Mouse (Mus musculus) MEL (cell line): ENCODE measurements around the gene Cep95. TPM values are rescaled to one million over a fixed set of nuclear protein-coding genes. Genes with fewer than 3 reads are reported as not detected.

Experiments used
- DNase-seq: peaks from one replicate; pipeline ENCODE4 v3.0.0; 2011; ENCODE audit warnings: low read depth, low spot score
- H3K27ac ChIP-seq: 2 replicates; pipeline ENCODE4 v1.5.1; 2012; ENCODE audit warnings: low read depth, mild to moderate bottlenecking, control low read depth, low read length, moderate library complexity; ENCODE audit not compliant: control insufficient read depth
- H3K27me3 ChIP-seq, 2 experiments: fragments of 150-350 bp in 1 of 2; sonication (generic) in 1 of 2; 2 replicates each; pipeline ENCODE4 v1.6.1; 2012; ENCODE audit warnings: low read length in 2 of 2, mild to moderate bottlenecking in 2 of 2, improper control_type of control experiment in 1 of 2, moderate library complexity in 1 of 2; ENCODE audit not compliant: insufficient read depth in 2 of 2, control insufficient read depth in 1 of 2
- H3K36me3 ChIP-seq, 2 experiments: 2 replicates each; pipeline ENCODE4 v1.6.1; 2012 to 2014; ENCODE audit warnings: low read length in 2 of 2, improper control_type of control experiment in 1 of 2, inconsistent platforms in 1 of 2, mild to moderate bottlenecking in 1 of 2; ENCODE audit not compliant: insufficient read depth in 2 of 2, control insufficient read depth in 1 of 2
- H3K4me1 ChIP-seq, 2 experiments: fragments of 150-350 bp in 1 of 2; sonication (generic) in 1 of 2; 2 replicates each; pipeline ENCODE4 v1.6.1; 2012; ENCODE audit warnings: low read length in 2 of 2, improper control_type of control experiment in 1 of 2, mild to moderate bottlenecking in 1 of 2; ENCODE audit not compliant: insufficient read depth in 2 of 2, control insufficient read depth in 1 of 2
- H3K4me3 ChIP-seq, 2 experiments: fragments of 150-350 bp in 1 of 2; sonication (generic) in 1 of 2; 2 replicates each; pipeline ENCODE4 v1.5.1; 2012; ENCODE audit warnings: low read depth in 2 of 2, low read length in 2 of 2, mild to moderate bottlenecking in 2 of 2, moderate library complexity in 2 of 2, control low read depth in 1 of 2, improper control_type of control experiment in 1 of 2; ENCODE audit not compliant: control insufficient read depth in 1 of 2, insufficient read depth in 1 of 2
- H3K79me2 ChIP-seq: 2 replicates; pipeline ENCODE4 v1.6.1; 2012; ENCODE audit warnings: mild to moderate bottlenecking, low read length, moderate library complexity; ENCODE audit not compliant: control insufficient read depth, poor library complexity, insufficient read depth
- H3K9ac ChIP-seq: 2 replicates; pipeline ENCODE4 v1.6.1; 2012; ENCODE audit warnings: low read depth, mild to moderate bottlenecking, control low read depth, low read length, moderate library complexity; ENCODE audit not compliant: control insufficient read depth, poor library complexity, severe bottlenecking
- H3K9me3 ChIP-seq: fragments of 150-350 bp; sonication (generic); replicated peaks from 2 replicates; pipeline ENCODE4 v1.6.1; 2012; ENCODE audit warnings: mild to moderate bottlenecking, low read length, improper control_type of control experiment, moderate library complexity; ENCODE audit not compliant: insufficient read depth
- CTCF ChIP-seq, 3 experiments: IDR thresholded peaks in 2 of 3; conservative IDR thresholded peaks in 1 of 3; 2 replicates each; pipeline ENCODE4 v1.5.1; 2011 to 2012; ENCODE audit warnings: low read length in 3 of 3, low read depth in 2 of 3, mild to moderate bottlenecking in 2 of 3, improper control_type of control experiment in 1 of 3, inconsistent platforms in 1 of 3, mixed read lengths in 1 of 3, moderate library complexity in 1 of 3; ENCODE audit not compliant: control insufficient read depth in 1 of 3, insufficient read depth in 1 of 3, poor library complexity in 1 of 3, severe bottlenecking in 1 of 3
- ETS1 ChIP-seq: IDR thresholded peaks from 2 replicates; pipeline ENCODE4 v1.6.1; 2012; ENCODE audit warnings: low read depth, mild to moderate bottlenecking, inconsistent platforms, low read length, improper control_type of control experiment, moderate library complexity
- HCFC1 ChIP-seq: IDR thresholded peaks from 2 replicates; pipeline ENCODE4 v1.6.1; 2012; ENCODE audit warnings: low read depth, mild to moderate bottlenecking, inconsistent platforms, low read length, improper control_type of control experiment, moderate library complexity
- KAT2A ChIP-seq: conservative IDR thresholded peaks from 2 replicates; pipeline ENCODE4 v1.6.1; 2012; ENCODE audit warnings: low read depth, low read length, improper control_type of control experiment, inconsistent platforms
- MAFK ChIP-seq: IDR thresholded peaks from 2 replicates; pipeline ENCODE4 v1.6.1; 2011; ENCODE audit warnings: low read depth, mild to moderate bottlenecking, low read length, improper control_type of control experiment, borderline replicate concordance
- MEF2A ChIP-seq: IDR thresholded peaks from 2 replicates; pipeline ENCODE4 v1.6.1; 2014; ENCODE audit warnings: low read depth, mild to moderate bottlenecking, inconsistent platforms, low read length, improper control_type of control experiment; ENCODE audit not compliant: poor library complexity, insufficient replicate concordance, severe bottlenecking; ENCODE audit errors: extremely low read depth
- MXI1 ChIP-seq: IDR thresholded peaks from 2 replicates; pipeline ENCODE4 v1.6.1; 2011; ENCODE audit warnings: mild to moderate bottlenecking, low read depth, low read length, improper control_type of control experiment
- MYB ChIP-seq: IDR thresholded peaks from 2 replicates; pipeline ENCODE4 v1.6.1; 2011; ENCODE audit warnings: mild to moderate bottlenecking, low read depth, low read length, improper control_type of control experiment
- MYC ChIP-seq: IDR thresholded peaks from 2 replicates; pipeline ENCODE4 v1.6.1; 2011; ENCODE audit warnings: low read depth, mild to moderate bottlenecking, low read length, improper control_type of control experiment, moderate library complexity
- NRF1 ChIP-seq: IDR thresholded peaks from 2 replicates; pipeline ENCODE4 v1.6.1; 2014; ENCODE audit warnings: low read depth, mild to moderate bottlenecking, inconsistent platforms, low read length, improper control_type of control experiment, moderate library complexity; ENCODE audit not compliant: poor library complexity, insufficient read depth, severe bottlenecking
- POLR2AphosphoS2 ChIP-seq: IDR thresholded peaks from 2 replicates; pipeline ENCODE4 v1.6.1; 2011; ENCODE audit warnings: low read length, improper control_type of control experiment
- RAD21 ChIP-seq: IDR thresholded peaks from 2 replicates; pipeline ENCODE4 v1.6.1; 2011; ENCODE audit warnings: mild to moderate bottlenecking, low read depth, low read length, improper control_type of control experiment
- SMC3 ChIP-seq: IDR thresholded peaks from 2 replicates; pipeline ENCODE4 v1.6.1; 2011; ENCODE audit warnings: low read depth, low read length, improper control_type of control experiment
- TAL1 ChIP-seq: IDR thresholded peaks from 2 replicates; pipeline ENCODE4 v1.6.1; 2012; ENCODE audit warnings: mild to moderate bottlenecking, inconsistent platforms, low read length, moderate library complexity, mixed read lengths
- TBP ChIP-seq: IDR thresholded peaks from 2 replicates; pipeline ENCODE4 v1.8.0; 2011; ENCODE audit warnings: low read depth, low read length, improper control_type of control experiment
- TCF12 ChIP-seq: IDR thresholded peaks from 2 replicates; pipeline ENCODE4 v1.6.1; 2014; ENCODE audit warnings: low read depth, mild to moderate bottlenecking, inconsistent platforms, low read length, improper control_type of control experiment, moderate library complexity
- UBTF ChIP-seq: IDR thresholded peaks from 2 replicates; pipeline ENCODE4 v1.6.1; 2012; ENCODE audit warnings: low read depth, mild to moderate bottlenecking, inconsistent platforms, low read length, improper control_type of control experiment, moderate library complexity, borderline replicate concordance; ENCODE audit not compliant: insufficient read depth
- USF1 ChIP-seq: IDR thresholded peaks from 2 replicates; pipeline ENCODE4 v1.6.1; 2014; ENCODE audit warnings: low read depth, mild to moderate bottlenecking, inconsistent platforms, low read length, improper control_type of control experiment, moderate library complexity
- ZC3H11A ChIP-seq: IDR thresholded peaks from 2 replicates; pipeline ENCODE4 v1.6.1; 2012; ENCODE audit warnings: low read depth, mild to moderate bottlenecking, inconsistent platforms, low read length, improper control_type of control experiment
- ZKSCAN1 ChIP-seq: IDR thresholded peaks from 2 replicates; pipeline ENCODE4 v1.6.1; 2012; ENCODE audit warnings: low read depth, mild to moderate bottlenecking, inconsistent platforms, low read length, improper control_type of control experiment, moderate library complexity
- ZMIZ1 ChIP-seq: IDR thresholded peaks from 2 replicates; pipeline ENCODE4 v1.6.1; 2012; ENCODE audit warnings: low read depth, mild to moderate bottlenecking, inconsistent platforms, low read length, improper control_type of control experiment, moderate library complexity
- ZNF384 ChIP-seq: IDR thresholded peaks from 2 replicates; pipeline ENCODE4 v1.6.1; 2012; ENCODE audit warnings: low read depth, mild to moderate bottlenecking, inconsistent platforms, low read length, improper control_type of control experiment
- polyA plus RNA-seq, 2 experiments: library from polyadenylated mRNA; stranded (reverse) in 1 of 2; unstranded in 1 of 2; fragments of >175 nt in 1 of 2; fragments of >200 nt in 1 of 2; gene quantifications; 2 replicates each; pipeline versions ENCODE4 v1.2.1 to v1.2.4; 2012; ENCODE audit warnings: low replicate concordance in 2 of 2, low read depth in 1 of 2; ENCODE audit not compliant: insufficient read length in 2 of 2, insufficient read depth in 1 of 2, missing spikeins in 1 of 2
- total RNA-seq: library from RNA; depleted of rRNA; stranded (reverse); fragments of 300-350 nt; gene quantifications from 2 replicates; pipeline ENCODE4 v1.2.3, GENCODE M21; 2012

The Cep95 gene
- total and polyA plus RNA-seq, 3 experiments = 11.6 to 12.9 TPM; not detected in 1

DNA sequence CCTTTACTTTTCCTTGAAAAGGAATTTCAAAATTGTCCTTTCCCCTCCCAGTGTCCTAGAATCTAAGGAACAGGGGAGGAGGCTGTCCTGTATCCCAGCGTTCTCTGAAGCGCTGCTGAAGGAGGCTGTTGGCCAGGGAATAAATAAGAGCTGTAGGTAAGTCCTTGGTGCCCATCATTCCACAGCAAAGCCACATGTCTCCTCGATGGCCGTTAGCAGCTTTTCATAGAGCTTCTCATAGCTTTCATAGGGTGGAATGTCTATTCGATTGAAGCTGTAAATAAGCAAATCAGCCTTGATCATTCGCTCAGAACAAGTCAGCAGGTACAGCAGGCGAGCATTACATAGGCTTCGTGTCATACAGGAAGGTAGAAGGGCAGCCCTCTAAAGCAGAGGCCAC is 33.4 kb downstream of the Cep95 start:
- no peak overlapping the region for H3K9ac ChIP-seq
- no peak for DNase-seq
- TF ChIP-seq RAD21 (no peak), ETS1 (no peak), USF1 (no peak), TCF12 (no peak), TAL1 (no peak), MAFK (no peak), UBTF (no peak), ZNF384 (no peak), SMC3 (no peak), ZKSCAN1 (no peak), MEF2A (no peak), NRF1 (no peak), TBP (no peak), MYC (no peak), KAT2A (no peak), CTCF (IDR thresholded peaks at IDR 0.05 in 2 of 3, conservative IDR thresholded peaks at IDR 0.05 in 1 of 3; ENCODE audit: control insufficient read depth in 1 of 3, insufficient read depth in 1 of 3, low read depth in 2 of 3, low read length in 3 of 3, poor library complexity in 1 of 3, severe bottlenecking in 1 of 3) (no peak), POLR2AphosphoS2 (no peak), ZC3H11A (no peak)
- no peaks in the 10 kb centered on the region for H3K27me3 ChIP-seq
- peaks cover 5 to 11% of the 10 kb centered on the region in 2 experiments; a peak in 3 of 4 replicates for H3K36me3 ChIP-seq
- no peaks in the 10 kb centered on the region for H3K79me2 ChIP-seq
- no peak overlapping the region for H3K27ac ChIP-seq
- H3K4me3 ChIP-seq = no peak overlapping the region
- H3K9me3 ChIP-seq = no peaks in the 10 kb centered on the region
- H3K4me1 ChIP-seq = peaks cover 0 to 2% of the 10 kb centered on the region in 2 experiments; a peak in 1 of 4 replicates

- Histone ChIP-seq H3K79me2 (no peaks in the 10 kb centered on the region), H3K4me1 (peaks cover 0 to 2% of the 10 kb centered on the region in 2 experiments; a peak in 1 of 4 replicates), H3K4me3 (no peak overlapping the region), H3K9me3 (no peaks in the 10 kb centered on the region), H3K9ac (no peak overlapping the region), H3K27me3 (no peaks in the 10 kb centered on the region)
- DNase-seq = no peak
- TF ChIP-seq MYB (no peak), MXI1 (no peak), HCFC1 (no peak), UBTF (no peak), ETS1 (no peak), ZMIZ1 (no peak)
- TF ChIP-seq, all 39 proteins: peak for 0
- Histone ChIP-seq H3K36me3 (peaks cover 5 to 8% of the 10 kb centered on the region in 2 experiments; a peak in 3 of 4 replicates), H3K27ac (no peak overlapping the region)
Observed at GRCm38 (mm10) chr11:106822911-106823310, 33.9 kb downstream of the Cep95 start.
